Mouse (Mus musculus): ENCODE measurements around the gene Amotl1. TPM values are rescaled to one million over a fixed set of nuclear protein-coding genes. Genes with fewer than 3 reads are reported as not detected.

Gene Amotl1
- total and polyA plus RNA-seq, 2 experiments: 4.0 to 5.0 TPM

DNA sequence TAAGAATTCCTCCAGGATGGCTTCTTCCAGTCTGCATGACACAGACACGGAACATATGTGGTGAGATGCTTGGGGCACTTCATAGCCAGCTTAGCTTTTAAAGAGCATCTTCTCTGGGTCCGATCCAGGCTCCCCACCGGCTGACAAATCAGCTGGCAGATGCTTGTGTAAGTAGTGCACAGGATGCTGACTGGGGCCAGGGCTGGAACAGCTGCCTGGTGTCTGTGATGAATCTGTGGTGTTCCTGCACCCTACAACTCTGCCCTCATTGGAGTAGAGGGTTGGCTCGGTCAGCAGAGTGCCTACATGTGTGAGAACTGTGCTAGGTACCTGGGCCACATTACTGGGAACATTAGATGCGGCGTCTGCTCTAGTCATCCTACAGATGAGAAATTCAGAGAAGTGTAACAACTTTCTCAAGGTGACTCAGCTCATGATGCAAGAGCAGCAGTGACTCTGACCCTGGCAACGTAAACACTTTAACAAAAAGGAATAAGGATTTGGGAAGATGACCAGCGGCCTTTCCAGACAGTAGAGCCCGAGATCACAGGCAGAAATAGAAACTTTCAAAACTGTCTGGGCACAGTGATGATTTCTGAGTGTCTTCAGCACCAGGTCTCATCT lies 109.9 kb downstream of the Amotl1 start:
- H3K36me3 ChIP-seq (ENCODE audit: control insufficient read depth, insufficient read depth, low read length): no peaks in the 10 kb centered on the region
- H3K79me2 ChIP-seq (ENCODE audit: control insufficient read depth, insufficient read depth, low read length): no peaks in the 10 kb centered on the region
- no peak overlapping the region for H3K9ac ChIP-seq (ENCODE audit: low read depth, low read length)
- WGBS: 87% methylated on average over 9 of the region's 9 CpGs
- no peaks in the 10 kb centered on the region for H3K4me1 ChIP-seq (ENCODE audit: control insufficient read depth, insufficient read depth, low read length)
- no peaks in the 10 kb centered on the region for H3K27me3 ChIP-seq (ENCODE audit: control insufficient read depth, insufficient read depth, low read length)
- DNase-seq (ENCODE audit: extremely low read depth, low read depth, low spot score): no peak
- no peak overlapping the region for H3K27ac ChIP-seq (replicated peaks; ENCODE audit: insufficient read depth, low read depth, low read length)
- no peak overlapping the region for H3K4me3 ChIP-seq (ENCODE audit: insufficient read depth, low read depth, low read length)
- no peak for TF ChIP-seq CTCF (IDR thresholded peaks at IDR 0.05; ENCODE audit: low read depth, low read length)
- TF ChIP-seq POLR2A (IDR thresholded peaks at IDR 0.05; ENCODE audit: extremely low read depth, insufficient read depth, low read length): no peak

- WGBS: 89% methylated on average over 2 of the region's 2 CpGs
- H3K27ac ChIP-seq (replicated peaks; ENCODE audit: insufficient read depth, low read depth, low read length): no peak overlapping the region
- no peaks in the 10 kb centered on the region for H3K79me2 ChIP-seq (ENCODE audit: control insufficient read depth, insufficient read depth, low read length)
- H3K4me3 ChIP-seq (ENCODE audit: insufficient read depth, low read depth, low read length): no peak overlapping the region
- no peaks in the 10 kb centered on the region for H3K4me1 ChIP-seq (ENCODE audit: control insufficient read depth, insufficient read depth, low read length)
- no peak for DNase-seq (ENCODE audit: extremely low read depth, low read depth, low spot score)
- TF ChIP-seq POLR2A (IDR thresholded peaks at IDR 0.05; ENCODE audit: extremely low read depth, insufficient read depth, low read length) (no peak), CTCF (IDR thresholded peaks at IDR 0.05; ENCODE audit: low read depth, low read length) (no peak)
- no peaks in the 10 kb centered on the region for H3K36me3 ChIP-seq (ENCODE audit: control insufficient read depth, insufficient read depth, low read length)
- no peak overlapping the region for H3K9ac ChIP-seq (ENCODE audit: low read depth, low read length)
- no peaks in the 10 kb centered on the region for H3K27me3 ChIP-seq (ENCODE audit: control insufficient read depth, insufficient read depth, low read length)
Observed at GRCm38 (mm10) chr9:14533659-14534058, 111.2 kb downstream of the Amotl1 start.

GRCm38 (mm10) chr9:14532283-14532682 lies 112.6 kb downstream of the Amotl1 start:
- 73% methylated on average over 3 of the region's 3 CpGs for WGBS
- H3K36me3 ChIP-seq (ENCODE audit: control insufficient read depth, insufficient read depth, low read length): no peaks in the 10 kb centered on the region
- no peaks in the 10 kb centered on the region for H3K27me3 ChIP-seq (ENCODE audit: control insufficient read depth, insufficient read depth, low read length)
- no peak for TF ChIP-seq POLR2A (IDR thresholded peaks at IDR 0.05; ENCODE audit: extremely low read depth, insufficient read depth, low read length)
- TF ChIP-seq CTCF (IDR thresholded peaks at IDR 0.05; ENCODE audit: low read depth, low read length): no peak
- H3K4me3 ChIP-seq (ENCODE audit: insufficient read depth, low read depth, low read length): no peak overlapping the region
- no peaks in the 10 kb centered on the region for H3K79me2 ChIP-seq (ENCODE audit: control insufficient read depth, insufficient read depth, low read length)
- no peak overlapping the region for H3K9ac ChIP-seq (ENCODE audit: low read depth, low read length)
- H3K4me1 ChIP-seq (ENCODE audit: control insufficient read depth, insufficient read depth, low read length): no peaks in the 10 kb centered on the region
- no peak for DNase-seq (ENCODE audit: extremely low read depth, low read depth, low spot score)
- H3K27ac ChIP-seq (replicated peaks; ENCODE audit: insufficient read depth, low read depth, low read length): no peak overlapping the region

DNA sequence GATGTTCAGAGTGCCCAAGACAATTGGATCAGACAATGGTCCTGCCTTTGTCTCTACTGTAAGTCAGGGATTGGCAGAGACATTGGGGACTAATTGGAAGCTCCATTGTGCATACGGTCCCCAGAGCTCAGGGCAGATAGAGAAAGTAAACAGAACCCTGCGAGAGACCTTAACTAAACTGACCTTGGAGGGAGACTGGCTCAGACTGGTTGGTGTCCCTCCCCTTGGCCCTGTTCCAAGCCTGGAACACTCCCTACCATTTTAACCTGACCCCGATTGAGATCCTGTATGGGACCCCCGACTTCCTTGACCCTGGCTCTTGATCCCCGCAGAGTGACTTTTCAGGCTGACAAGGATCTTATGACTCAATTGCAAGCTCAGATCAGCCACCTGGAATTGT lies 114.9 kb downstream of the Amotl1 start:
- Histone ChIP-seq H3K27ac (replicated peaks; ENCODE audit: insufficient read depth, low read depth, low read length) (no peak overlapping the region), H3K9ac (ENCODE audit: low read depth, low read length) (no peak overlapping the region), H3K4me1 (ENCODE audit: control insufficient read depth, insufficient read depth, low read length) (no peaks in the 10 kb centered on the region), H3K27me3 (ENCODE audit: control insufficient read depth, insufficient read depth, low read length) (no peaks in the 10 kb centered on the region), H3K36me3 (ENCODE audit: control insufficient read depth, insufficient read depth, low read length) (no peaks in the 10 kb centered on the region), H3K79me2 (ENCODE audit: control insufficient read depth, insufficient read depth, low read length) (no peaks in the 10 kb centered on the region), H3K4me3 (ENCODE audit: insufficient read depth, low read depth, low read length) (no peak overlapping the region)
- TF ChIP-seq POLR2A (IDR thresholded peaks at IDR 0.05; ENCODE audit: extremely low read depth, insufficient read depth, low read length): no peak
- TF ChIP-seq CTCF (IDR thresholded peaks at IDR 0.05; ENCODE audit: low read depth, low read length): no peak
- DNase-seq (ENCODE audit: extremely low read depth, low read depth, low spot score): no peak
- WGBS: 33% methylated on average over 5 of the region's 5 CpGs

GRCm38 (mm10) chr9:14523408-14524043 lies 121.3 kb downstream of the Amotl1 start:
- WGBS: 1% methylated on average over 4 of the region's 4 CpGs
- no peaks in the 10 kb centered on the region for H3K79me2 ChIP-seq (ENCODE audit: control insufficient read depth, insufficient read depth, low read length)
- no peak overlapping the region for H3K9ac ChIP-seq (ENCODE audit: low read depth, low read length)
- DNase-seq (ENCODE audit: extremely low read depth, low read depth, low spot score): peak; percentile 61
- H3K27ac ChIP-seq (replicated peaks; ENCODE audit: insufficient read depth, low read depth, low read length): no peak overlapping the region
- no peaks in the 10 kb centered on the region for H3K27me3 ChIP-seq (ENCODE audit: control insufficient read depth, insufficient read depth, low read length)
- TF ChIP-seq CTCF (IDR thresholded peaks at IDR 0.05; ENCODE audit: low read depth, low read length): peak; percentile 90
- TF ChIP-seq POLR2A (IDR thresholded peaks at IDR 0.05; ENCODE audit: extremely low read depth, insufficient read depth, low read length): no peak
- H3K4me3 ChIP-seq (ENCODE audit: insufficient read depth, low read depth, low read length): no peak overlapping the region
- H3K36me3 ChIP-seq (ENCODE audit: control insufficient read depth, insufficient read depth, low read length): no peaks in the 10 kb centered on the region
- no peaks in the 10 kb centered on the region for H3K4me1 ChIP-seq (ENCODE audit: control insufficient read depth, insufficient read depth, low read length)

- TF ChIP-seq CTCF (IDR thresholded peaks at IDR 0.05; ENCODE audit: low read depth, low read length) (no peak), POLR2A (IDR thresholded peaks at IDR 0.05; ENCODE audit: extremely low read depth, insufficient read depth, low read length) (no peak)
- Histone ChIP-seq H3K79me2 (ENCODE audit: control insufficient read depth, insufficient read depth, low read length) (no peaks in the 10 kb centered on the region), H3K4me3 (ENCODE audit: insufficient read depth, low read depth, low read length) (no peak overlapping the region), H3K9ac (ENCODE audit: low read depth, low read length) (no peak overlapping the region), H3K4me1 (ENCODE audit: control insufficient read depth, insufficient read depth, low read length) (no peaks in the 10 kb centered on the region), H3K27me3 (ENCODE audit: control insufficient read depth, insufficient read depth, low read length) (no peaks in the 10 kb centered on the region), H3K27ac (replicated peaks; ENCODE audit: insufficient read depth, low read depth, low read length) (no peak overlapping the region), H3K36me3 (ENCODE audit: control insufficient read depth, insufficient read depth, low read length) (no peaks in the 10 kb centered on the region)
- WGBS: 38% methylated on average over 2 of the region's 2 CpGs
- DNase-seq (ENCODE audit: extremely low read depth, low read depth, low spot score): no peak
Observed at GRCm38 (mm10) chr9:14521695-14522094, 123.2 kb downstream of the Amotl1 start.

All from liver, adult 2 months (tissue).